Mouse (Mus musculus) heart, embryonic 16.5 days (tissue): ENCODE results near the gene Ankrd13b. TPM values are rescaled to one million over a fixed set of nuclear protein-coding genes. Genes with fewer than 3 reads are reported as not detected.

ENCODE experiments used
- ATAC-seq: fragments of 200-750 bp; cut with Nextera tagmentation; replicated peaks from 2 replicates; pipeline ENCODE4 v1.8.0; 2017; ENCODE audit warnings: moderate number of reproducible peaks; ENCODE audit not compliant: insufficient read depth, low FRiP score; ENCODE audit errors: extremely low read depth
- H3K27ac ChIP-seq: fragments of 300-500 bp; sonication (generic); 2 replicates; pipeline ENCODE4 v1.5.1; 2014; ENCODE audit warnings: mild to moderate bottlenecking, low read length, control low read depth, moderate library complexity
- H3K27me3 ChIP-seq: fragments of 300-500 bp; sonication (generic); 2 replicates; pipeline ENCODE4 v1.6.1; 2014; ENCODE audit warnings: low read length, mixed read lengths; ENCODE audit not compliant: control insufficient read depth, insufficient read depth
- H3K36me3 ChIP-seq: fragments of 300-500 bp; sonication (generic); 2 replicates; pipeline ENCODE4 v1.6.1; 2014; ENCODE audit not compliant: control insufficient read depth, insufficient read depth
- H3K4me1 ChIP-seq: fragments of 300-500 bp; sonication (generic); 2 replicates; pipeline ENCODE4 v1.6.1; 2014; ENCODE audit warnings: low read length, mixed read lengths; ENCODE audit not compliant: control insufficient read depth, insufficient read depth
- H3K4me2 ChIP-seq: fragments of 300-500 bp; sonication (generic); 2 replicates; pipeline ENCODE4 v1.6.1; 2014; ENCODE audit warnings: low read depth, mild to moderate bottlenecking, control low read depth, low read length
- H3K4me3 ChIP-seq: fragments of 300-500 bp; sonication (generic); 2 replicates; pipeline ENCODE4 v1.5.1; 2014; ENCODE audit warnings: mild to moderate bottlenecking, control low read depth, low read length
- H3K9ac ChIP-seq: fragments of 300-500 bp; sonication (generic); 2 replicates; pipeline ENCODE4 v1.6.1; 2014; ENCODE audit warnings: low read length, control low read depth
- H3K9me3 ChIP-seq: fragments of 300-500 bp; sonication (generic); replicated peaks from 2 replicates; pipeline ENCODE4 v1.6.1; 2016; ENCODE audit warnings: low read length; ENCODE audit not compliant: control insufficient read depth
- WGBS: fragments of 180-500 bp; shearing (Covaris S2); extraction: QIAGEN DNeasy Blood & Tissue Kit; methylation state at CpG from one replicate; pipeline ENCODE4 v1.1.7; 2014; 5-methylcytosine and 5-hydroxymethylcytosine counted together
- polyA plus RNA-seq: library from polyadenylated mRNA; unstranded; fragments of >200 nt; fragmentation: Nextera tagmentation; extraction: Ambion mirVana; gene quantifications from 2 replicates; pipeline ENCODE4 v1.2.1, GENCODE M21; 2015

Gene Ankrd13b
- polyA plus RNA-seq, 1 experiment from 2014 or later, result 2.0 TPM

DNA sequence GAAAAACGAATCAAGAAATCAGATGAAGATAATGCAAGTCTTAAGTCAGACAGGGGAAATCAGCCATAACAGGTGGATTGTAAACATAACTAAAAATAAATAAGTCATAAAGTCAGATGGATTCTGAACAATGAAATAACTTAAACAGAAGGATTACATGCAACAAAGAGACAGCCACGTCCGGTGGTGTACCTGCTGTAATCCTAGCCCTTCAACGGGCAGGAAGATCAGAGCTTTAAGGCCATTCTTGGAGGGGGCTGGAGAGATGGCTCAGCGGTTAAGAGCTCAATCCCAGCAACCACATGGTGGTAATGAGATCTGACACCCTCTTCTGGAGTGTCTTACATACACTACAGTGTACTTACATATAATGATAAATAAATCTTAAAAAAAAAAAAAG, 21.9 kb upstream of the Ankrd13b start:
- Histone ChIP-seq H3K9me3 (no peaks in the 10 kb centered on the region), H3K4me1 (peaks cover 36% of the 10 kb centered on the region), H3K9ac (no peak overlapping the region), H3K27me3 (no peaks in the 10 kb centered on the region), H3K4me2 (no peak overlapping the region), H3K36me3 (peaks cover 3% of the 10 kb centered on the region), H3K4me3 (no peak overlapping the region), H3K27ac (no peak overlapping the region)
- 74% methylated on average over 5 of the region's 5 CpGs for WGBS
- ATAC-seq, result no peak

DNA sequence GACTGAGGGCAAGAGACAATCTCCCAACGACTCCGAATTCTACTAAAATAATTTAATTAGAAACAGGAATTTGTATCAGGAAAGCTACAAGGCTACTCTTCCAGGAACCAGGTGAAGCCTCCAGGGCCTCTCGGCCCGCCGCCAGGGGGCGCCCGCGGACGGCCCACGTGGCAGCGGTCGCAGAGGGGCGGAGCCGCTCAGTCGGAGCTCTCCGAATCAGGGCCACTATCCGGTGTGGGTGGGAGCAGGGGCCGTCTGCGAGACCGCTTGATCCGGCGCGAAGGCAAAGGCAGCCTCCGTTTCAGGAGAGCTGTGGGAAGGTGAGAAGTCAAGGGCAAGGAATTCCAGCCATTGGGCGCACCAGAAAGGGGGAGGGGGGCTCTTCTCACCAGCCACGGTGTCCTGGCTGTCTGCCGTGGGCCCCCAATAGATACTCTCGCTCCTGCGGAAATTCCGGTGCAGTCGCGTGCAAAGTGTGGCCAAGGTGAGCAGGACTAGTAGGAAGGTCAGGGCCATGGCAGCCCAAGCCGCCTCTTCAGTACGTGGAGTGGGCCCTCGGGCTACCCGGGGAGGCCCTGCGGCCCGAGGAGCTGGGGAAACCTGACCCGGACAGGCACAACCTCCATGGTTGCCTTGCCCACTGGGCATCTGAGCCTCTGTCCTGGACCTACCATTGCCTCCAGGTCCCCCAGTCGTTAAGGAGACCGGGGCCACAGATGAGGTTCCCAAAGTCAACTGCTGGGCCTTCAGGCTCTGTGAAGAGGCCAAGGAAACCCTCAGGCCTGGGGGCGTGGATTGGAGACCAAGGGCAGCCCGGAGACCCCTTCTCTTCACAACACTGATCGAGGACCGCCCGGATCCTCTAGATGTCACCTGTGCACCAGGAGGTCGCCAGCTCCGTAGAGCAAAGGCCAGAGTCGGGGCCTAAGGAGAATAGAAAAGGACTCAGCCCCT, 18.9 kb upstream of the Ankrd13b start:
- H3K9me3 ChIP-seq, result no peaks in the 10 kb centered on the region
- peak overlapping the region; percentile 60 for H3K4me3 ChIP-seq
- H3K4me2 ChIP-seq, result peak overlapping the region; percentile 92
- peaks cover 17% of the 10 kb centered on the region for H3K4me1 ChIP-seq
- no peaks in the 10 kb centered on the region for H3K27me3 ChIP-seq
- H3K36me3 ChIP-seq, result peaks cover 29% of the 10 kb centered on the region
- peak overlapping the region; percentile 73 for H3K27ac ChIP-seq
- H3K9ac ChIP-seq, result peak overlapping the region; percentile 79
- peak; percentile 61 for ATAC-seq
- 20% methylated on average over 49 of the region's 49 CpGs for WGBS

DNA sequence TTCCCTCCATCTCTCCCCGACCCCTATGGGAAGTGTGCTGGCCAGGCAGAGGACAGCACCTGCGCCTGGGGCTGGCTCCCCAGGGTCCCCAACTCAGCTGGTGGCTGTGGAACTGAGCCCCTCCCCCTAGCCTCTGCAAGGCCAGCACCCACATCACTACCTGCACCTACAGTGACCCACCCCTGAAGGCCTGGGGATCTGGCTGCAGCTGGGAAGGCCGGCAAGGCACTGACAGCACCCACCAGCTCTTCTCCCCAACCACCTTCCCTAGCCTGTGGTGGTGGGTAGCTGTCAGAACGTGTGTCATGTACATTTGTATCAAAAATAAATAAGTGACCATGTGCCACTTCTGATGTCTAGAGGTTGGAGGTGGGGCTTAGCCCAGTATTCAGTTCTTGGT, 17.9 kb upstream of the Ankrd13b start:
- Histone ChIP-seq H3K4me3 (no peak overlapping the region), H3K9ac (no peak overlapping the region), H3K4me2 (no peak overlapping the region), H3K36me3 (peaks cover 37% of the 10 kb centered on the region), H3K4me1 (peaks cover 18% of the 10 kb centered on the region), H3K9me3 (no peaks in the 10 kb centered on the region), H3K27me3 (no peaks in the 10 kb centered on the region), H3K27ac (0 out of 2 replicates have a peak overlapping the region, but pooled peaks have one; percentile 24)
- WGBS, result 76% methylated on average over 4 of the region's 4 CpGs
- ATAC-seq, result no peak; the same call in 1 of the 2 replicates

DNA sequence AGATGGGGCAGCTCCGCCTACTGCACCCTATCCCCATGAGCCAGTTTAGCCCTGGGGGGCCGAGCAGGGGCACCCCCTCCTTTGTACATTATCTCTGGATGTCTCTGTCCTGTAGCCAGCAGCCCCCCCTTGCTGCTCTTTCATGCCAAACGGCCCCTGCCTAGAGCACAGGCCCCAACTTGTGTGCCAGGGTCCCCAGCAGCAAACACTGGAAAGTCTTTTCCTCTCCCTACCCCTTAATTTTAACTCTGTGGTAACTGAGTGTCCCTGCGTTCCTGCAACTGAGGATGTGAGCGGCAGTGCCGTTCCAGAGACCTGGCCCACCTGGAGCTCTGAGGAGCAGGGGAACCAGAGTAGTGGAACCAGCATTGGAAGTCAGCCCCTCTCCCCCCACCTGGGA, 17.5 kb upstream of the Ankrd13b start:
- 86% methylated on average over 6 of the region's 6 CpGs for WGBS
- Histone ChIP-seq H3K36me3 (peaks cover 37% of the 10 kb centered on the region), H3K27me3 (no peaks in the 10 kb centered on the region), H3K9ac (no peak overlapping the region), H3K4me3 (no peak overlapping the region), H3K27ac (no peak overlapping the region), H3K4me1 (peaks cover 15% of the 10 kb centered on the region), H3K9me3 (no peaks in the 10 kb centered on the region), H3K4me2 (no peak overlapping the region)
- ATAC-seq, result no peak

DNA sequence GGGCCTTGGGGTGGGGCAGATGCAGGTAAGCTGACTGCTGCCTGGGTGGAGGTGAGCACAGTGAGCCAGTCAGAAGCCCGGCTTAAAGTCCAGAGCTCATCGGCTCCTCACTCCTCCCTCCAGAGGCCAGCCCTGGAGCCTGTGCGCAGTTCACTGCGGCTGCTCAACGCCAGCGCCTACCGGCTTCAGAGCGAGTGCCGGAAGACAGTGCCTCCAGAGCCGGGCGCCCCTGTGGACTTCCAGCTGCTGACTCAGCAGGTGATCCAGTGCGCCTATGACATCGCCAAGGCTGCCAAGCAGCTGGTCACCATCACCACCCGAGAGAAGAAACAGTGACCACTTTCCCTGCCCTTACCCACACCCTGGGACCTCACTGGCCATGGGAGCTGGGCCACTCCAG, 16.8 kb upstream of the Ankrd13b start:
- H3K4me1 ChIP-seq, result peaks cover 13% of the 10 kb centered on the region
- H3K4me2 ChIP-seq, result no peak overlapping the region
- H3K9me3 ChIP-seq, result no peaks in the 10 kb centered on the region
- no peak for ATAC-seq
- H3K27ac ChIP-seq, result no peak overlapping the region
- WGBS, result 82% methylated on average over 14 of the region's 14 CpGs
- H3K27me3 ChIP-seq, result no peaks in the 10 kb centered on the region
- no peak overlapping the region for H3K9ac ChIP-seq
- peaks cover 37% of the 10 kb centered on the region for H3K36me3 ChIP-seq
- no peak overlapping the region for H3K4me3 ChIP-seq

DNA sequence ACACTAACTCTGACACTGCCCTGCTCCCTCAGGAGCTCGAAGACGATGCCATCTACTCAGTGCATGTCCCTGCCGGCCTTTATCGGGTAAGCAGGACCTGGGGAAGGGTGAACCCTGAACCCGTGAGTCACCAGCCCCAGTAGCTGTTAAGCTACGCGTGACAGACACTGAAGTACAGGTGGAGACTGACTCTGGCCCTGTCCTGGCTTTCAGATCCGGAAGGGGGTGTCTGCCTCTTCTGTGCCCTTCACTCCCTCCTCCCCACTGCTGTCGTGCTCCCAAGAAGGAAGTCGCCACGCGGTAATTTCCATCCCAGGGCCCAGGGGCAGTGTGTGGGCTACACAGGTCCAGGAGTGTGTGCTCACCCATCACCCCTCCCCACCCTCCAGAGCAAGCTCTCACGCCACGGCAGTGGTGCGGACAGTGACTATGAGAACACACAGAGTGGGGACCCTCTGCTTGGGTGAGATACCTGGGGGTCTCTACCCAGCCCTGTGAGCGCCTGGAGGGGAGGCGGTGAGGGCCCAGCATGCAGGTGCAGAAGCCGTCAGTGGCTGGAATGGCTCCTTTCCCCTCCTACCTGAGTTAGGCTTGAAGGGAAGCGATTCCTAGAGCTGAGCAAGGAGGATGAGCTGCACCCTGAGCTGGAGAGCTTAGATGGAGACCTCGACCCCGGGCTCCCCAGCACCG, 16.0 kb upstream of the Ankrd13b start:
- H3K9ac ChIP-seq, result no peak overlapping the region
- H3K9me3 ChIP-seq, result no peaks in the 10 kb centered on the region
- no peak for ATAC-seq
- no peak overlapping the region for H3K27ac ChIP-seq
- H3K36me3 ChIP-seq, result peaks cover 38% of the 10 kb centered on the region
- H3K4me1 ChIP-seq, result peaks cover 13% of the 10 kb centered on the region
- H3K4me2 ChIP-seq, result no peak overlapping the region
- 85% methylated on average over 22 of the region's 22 CpGs for WGBS
- H3K4me3 ChIP-seq, result no peak overlapping the region
- H3K27me3 ChIP-seq, result no peaks in the 10 kb centered on the region

DNA sequence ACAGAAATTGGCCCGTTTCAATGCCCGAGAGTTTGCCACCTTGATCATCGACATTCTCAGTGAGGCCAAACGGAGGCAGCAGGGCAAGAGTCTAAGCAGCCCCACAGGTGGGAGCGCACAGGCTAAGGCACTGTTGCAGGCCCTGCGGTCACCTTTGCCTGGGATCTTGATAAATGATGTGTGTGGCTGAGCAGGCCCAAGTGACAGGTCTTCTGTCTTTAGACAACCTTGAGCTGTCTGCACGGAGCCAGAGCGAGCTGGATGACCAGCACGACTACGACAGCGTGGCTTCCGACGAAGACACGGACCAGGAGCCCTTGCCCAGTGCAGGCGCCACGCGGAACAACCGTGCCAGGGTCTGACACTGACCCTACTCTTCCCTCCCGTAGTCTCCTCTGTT, 14.9 kb upstream of the Ankrd13b start:
- WGBS, result 94% methylated on average over 19 of the region's 19 CpGs
- Histone ChIP-seq H3K27ac (no peak overlapping the region), H3K4me3 (no peak overlapping the region), H3K36me3 (peaks cover 48% of the 10 kb centered on the region), H3K9ac (no peak overlapping the region), H3K4me2 (no peak overlapping the region), H3K9me3 (no peaks in the 10 kb centered on the region), H3K4me1 (peaks cover 13% of the 10 kb centered on the region), H3K27me3 (no peaks in the 10 kb centered on the region)
- ATAC-seq, result no peak

DNA sequence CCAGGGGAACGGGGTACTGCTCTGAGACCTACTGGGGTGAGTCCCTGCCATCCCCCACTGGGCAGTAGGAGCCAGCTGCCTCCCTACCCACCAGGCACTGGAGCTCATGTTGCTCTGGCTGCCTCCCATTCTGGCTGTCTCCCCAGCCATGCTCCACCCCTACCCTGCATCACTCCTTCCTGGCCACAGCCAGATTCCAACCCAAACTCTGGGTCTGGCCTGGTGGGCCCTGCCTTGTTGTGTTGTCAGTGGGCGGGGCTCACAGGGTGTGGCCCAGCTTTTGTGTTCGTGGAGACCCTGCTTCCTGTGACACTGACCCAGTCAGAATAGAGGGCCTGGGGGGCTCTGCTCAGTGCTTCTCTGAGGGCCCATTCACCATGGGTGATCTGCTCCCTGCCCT, 14.0 kb upstream of the Ankrd13b start:
- H3K36me3 ChIP-seq, result peaks cover 50% of the 10 kb centered on the region

DNA sequence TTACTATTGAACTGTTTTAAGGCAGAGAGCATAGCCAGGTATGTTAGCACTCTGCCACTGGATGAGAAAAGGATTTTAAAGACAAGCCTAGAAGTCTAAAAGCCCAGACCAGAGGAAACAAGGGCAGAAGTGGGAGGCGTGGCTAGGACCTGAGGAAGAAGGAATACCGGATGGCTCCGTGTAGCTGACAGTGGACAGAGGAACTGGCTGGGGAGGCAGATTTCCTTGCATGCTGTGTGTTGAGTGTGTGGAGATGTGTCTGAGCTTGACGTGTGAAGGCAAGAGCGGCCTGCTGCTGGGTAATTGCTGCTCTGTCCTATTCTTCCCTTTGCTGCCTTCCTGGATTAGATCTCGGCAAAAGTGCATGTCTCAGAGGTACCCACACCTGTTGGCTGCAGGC, 13.0 kb upstream of the Ankrd13b start:
- Histone ChIP-seq H3K27ac (no peak overlapping the region), H3K27me3 (no peaks in the 10 kb centered on the region), H3K9me3 (no peaks in the 10 kb centered on the region), H3K4me3 (no peak overlapping the region), H3K36me3 (peaks cover 50% of the 10 kb centered on the region), H3K4me1 (peaks cover 18% of the 10 kb centered on the region), H3K9ac (no peak overlapping the region), H3K4me2 (no peak overlapping the region)
- 77% methylated on average over 6 of the region's 6 CpGs for WGBS
- ATAC-seq, result no peak

More for the DNA sequence above, 14.0 kb upstream of the Ankrd13b start:
- WGBS, result 67% methylated on average over 3 of the region's 3 CpGs
- no peak; the same call in 1 of the 2 replicates for ATAC-seq
- H3K27ac ChIP-seq, result no peak overlapping the region
- no peak overlapping the region; the same call in 1 of the 2 replicates for H3K9ac ChIP-seq
- H3K9me3 ChIP-seq, result no peaks in the 10 kb centered on the region
- no peaks in the 10 kb centered on the region for H3K27me3 ChIP-seq
- H3K4me1 ChIP-seq, result peaks cover 15% of the 10 kb centered on the region
- no peak overlapping the region for H3K4me3 ChIP-seq
- H3K4me2 ChIP-seq, result no peak overlapping the region
